Mouse (Mus musculus): ENCODE measurements around the gene Cdh26. TPM values are rescaled to one million over a fixed set of nuclear protein-coding genes. Genes with fewer than 3 reads are reported as not detected.

The Cdh26 gene
- total RNA-seq (2021), result not detected
- long read RNA-seq, experiment 1, result 0 reads
- long read RNA-seq, experiment 2, result 0 reads

GRCm38 (mm10) chr2:178430231-178430630 is at the start of gene Cdh26:
TSS of gene Cdh26 (plus strand) at chr2:178430531.
- no peak for DNase-seq (ENCODE audit: low spot score in 2 of 2)

DNA sequence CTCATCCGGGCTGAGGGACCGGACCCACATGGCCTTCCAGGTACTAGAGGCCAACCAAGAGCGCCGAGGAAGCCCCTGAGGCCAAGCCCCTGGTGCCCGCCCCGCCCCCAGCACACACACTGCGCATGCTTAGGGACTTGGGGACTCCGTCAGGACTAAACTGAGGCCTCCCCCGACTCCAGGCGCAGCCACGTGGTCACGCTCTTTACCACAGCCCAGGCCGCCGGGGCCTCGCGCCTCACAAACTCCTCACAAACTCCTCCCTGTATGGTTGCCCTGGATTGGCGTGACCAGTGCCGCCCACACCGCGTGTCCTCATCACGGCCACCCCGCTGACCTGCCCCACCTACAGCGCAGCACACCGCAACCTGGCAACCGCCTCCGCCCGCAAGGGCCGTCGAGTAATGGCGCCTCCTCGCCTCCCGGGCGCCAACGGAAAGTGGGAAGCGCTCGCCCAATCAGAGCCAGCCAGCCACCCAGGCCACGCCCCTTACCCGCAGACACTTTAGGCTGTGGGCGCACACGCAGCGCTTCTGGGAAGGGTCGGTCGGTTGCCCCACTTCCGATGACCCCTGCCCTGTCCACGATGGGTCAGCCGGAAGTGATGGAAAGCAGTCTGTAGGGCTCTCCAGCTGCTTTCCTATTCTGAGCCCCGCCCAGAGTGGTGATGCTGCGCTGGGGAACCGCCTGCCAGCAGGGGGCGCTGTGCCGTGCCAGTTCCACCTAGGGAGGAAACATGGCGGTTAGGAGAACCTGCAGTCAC is 23.1 kb upstream of the Cdh26 start, which contains the start of gene Sycp2:
TSS of gene Sycp2 (minus strand) at position 633 of the 763 bp plus-strand sequence.
- DNase-seq (ENCODE audit: low spot score in 2 of 2), result no peak

DNA sequence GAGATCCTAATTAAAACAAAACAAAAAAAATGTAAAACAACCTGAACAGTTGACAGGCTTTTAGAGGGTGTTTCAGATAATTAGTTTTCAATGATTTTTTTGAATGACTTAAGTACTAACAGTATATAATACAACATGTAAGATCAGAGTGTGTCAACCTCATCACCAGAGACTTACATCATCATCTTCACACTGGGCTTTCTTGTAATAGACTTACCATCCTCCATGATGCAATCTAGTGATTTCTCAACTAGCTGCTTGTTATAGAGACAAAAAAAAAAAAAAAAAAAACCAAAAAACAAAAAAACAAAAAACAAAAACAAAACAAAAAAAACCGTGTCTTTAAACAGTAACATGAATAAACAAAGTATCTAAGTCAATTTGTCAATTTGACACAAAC is 21.3 kb upstream of the Cdh26 start:
- no peak for DNase-seq (ENCODE audit: low spot score in 2 of 2)

DNA sequence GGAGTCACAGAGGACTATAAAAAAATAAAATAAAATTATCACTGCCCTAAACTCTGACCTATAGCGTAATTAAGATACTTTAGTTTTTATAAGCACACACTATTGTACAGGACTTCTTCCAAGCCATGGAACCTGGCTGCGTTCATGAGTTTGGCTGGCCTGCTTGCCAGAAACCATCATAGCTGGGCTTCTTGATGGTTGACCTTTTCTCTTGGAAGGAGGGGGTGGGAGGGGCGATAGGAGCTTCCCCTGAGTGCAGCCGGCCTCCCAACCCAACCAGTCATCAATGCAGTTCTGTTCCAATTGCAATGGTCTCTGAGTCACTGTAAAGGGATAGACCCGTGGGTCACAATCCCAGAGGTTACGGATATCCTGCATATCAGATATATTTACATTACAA is 20.0 kb upstream of the Cdh26 start:
- DNase-seq (ENCODE audit: low spot score in 2 of 2), result no peak

DNA sequence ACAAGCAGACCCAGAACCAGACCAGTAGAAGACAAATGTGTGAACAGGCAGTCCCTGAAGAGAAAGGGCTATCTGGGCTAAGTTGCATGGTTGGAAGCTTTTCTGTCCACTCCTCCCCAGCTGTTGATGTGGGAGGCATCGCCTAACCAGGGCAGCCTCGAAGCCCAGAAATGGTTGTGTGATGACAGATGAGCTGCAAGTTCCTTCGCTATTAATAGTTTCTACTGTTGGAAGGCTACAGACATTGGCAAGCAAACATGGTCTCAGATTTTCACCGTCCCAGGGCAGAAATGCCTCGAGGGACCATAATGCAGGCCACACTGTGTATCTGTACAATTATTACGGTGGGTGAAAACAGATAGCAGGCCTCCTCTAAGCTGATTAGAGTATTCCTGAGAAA is 17.7 kb upstream of the Cdh26 start:
- peak; percentile 41 to 63 for DNase-seq (ENCODE audit: low spot score in 2 of 2)

DNA sequence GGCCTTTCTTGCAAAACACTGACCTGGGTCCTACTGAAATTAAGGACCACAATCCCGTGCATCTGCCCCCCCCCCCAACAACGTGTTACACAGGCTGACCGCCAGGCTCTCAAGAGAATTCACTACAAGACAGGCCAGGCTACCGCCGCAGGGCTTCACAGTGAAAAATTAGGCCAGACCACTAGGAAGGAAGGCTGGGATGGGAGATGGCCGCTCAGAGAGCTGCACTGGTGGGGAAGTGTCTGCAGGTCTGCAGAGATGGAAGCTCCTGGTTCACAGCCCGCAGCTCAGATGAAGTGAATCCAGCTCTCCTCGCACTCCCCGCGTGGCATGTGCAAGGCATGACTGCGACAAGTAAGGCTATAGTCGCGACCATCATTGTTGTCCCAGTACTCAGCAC is 17.2 kb upstream of the Cdh26 start:
- no peak for DNase-seq (ENCODE audit: low spot score in 2 of 2)

- peak; percentile 47 to 48 for DNase-seq (ENCODE audit: low spot score in 2 of 2)
Observed at GRCm38 (mm10) chr2:178413481-178414260, 16.7 kb upstream of the Cdh26 start.

DNA sequence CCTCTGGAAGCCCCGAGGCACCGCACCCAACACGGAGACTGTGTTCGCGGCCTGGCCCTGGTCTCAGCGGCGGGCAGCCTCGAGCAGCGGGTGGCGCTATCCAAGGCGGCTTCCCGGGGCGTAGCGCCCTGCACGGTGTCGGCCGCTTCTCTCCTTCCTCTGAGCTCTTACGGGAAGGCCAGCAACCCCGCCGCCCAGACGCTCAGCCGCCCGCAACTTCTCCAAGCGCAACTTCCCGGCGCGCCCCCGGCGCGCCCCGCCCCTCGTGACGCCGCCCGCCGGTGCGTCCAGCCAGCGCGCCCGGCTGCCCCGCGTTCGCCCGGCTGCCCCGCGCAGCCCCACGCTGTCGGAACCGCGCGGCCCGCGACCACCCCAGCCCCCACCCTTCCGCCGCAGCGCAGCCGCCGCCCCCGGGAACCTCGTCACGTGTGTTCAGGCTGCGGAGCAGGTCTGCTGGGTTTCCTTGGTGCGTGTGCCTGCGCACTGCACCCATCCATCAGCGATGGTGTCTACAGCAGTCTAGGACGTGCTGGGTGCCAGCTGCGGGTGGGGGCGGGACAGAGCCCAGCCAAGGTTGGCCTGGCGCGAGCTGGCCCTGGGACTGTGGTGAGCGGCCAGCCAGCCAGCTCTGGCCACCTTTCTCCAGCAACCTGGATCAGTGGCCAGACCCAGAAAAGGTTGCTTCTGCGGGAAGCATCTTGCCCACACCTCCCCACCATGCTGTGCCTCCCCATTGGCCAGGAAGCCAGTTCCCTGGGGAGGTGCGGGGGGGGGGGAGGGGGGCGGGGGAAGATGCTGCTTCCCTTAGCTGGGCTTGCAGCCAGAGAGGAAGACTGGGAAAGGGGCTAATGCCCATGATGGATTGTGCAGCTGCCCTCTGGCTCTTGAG is 15.8 kb upstream of the Cdh26 start, which contains the start of the genes Ppp1r3d and Fam217b:
TSS of gene Ppp1r3d (minus strand) at position 212 of the 889 bp plus-strand sequence.
TSS of gene Fam217b (plus strand) at position 264 of the 889 bp plus-strand sequence.
- DNase-seq (ENCODE audit: low spot score in 2 of 2), result peak; percentile 53 to 65

GRCm38 (mm10) chr2:178415150-178415448 is 15.2 kb upstream of the Cdh26 start:
- DNase-seq (ENCODE audit: low spot score in 2 of 2), result peak in 1 of 2 experiments; percentile 20

- DNase-seq (ENCODE audit: low spot score in 2 of 2), result no peak
Observed at GRCm38 (mm10) chr2:178416427-178416826, 13.9 kb upstream of the Cdh26 start.

DNA sequence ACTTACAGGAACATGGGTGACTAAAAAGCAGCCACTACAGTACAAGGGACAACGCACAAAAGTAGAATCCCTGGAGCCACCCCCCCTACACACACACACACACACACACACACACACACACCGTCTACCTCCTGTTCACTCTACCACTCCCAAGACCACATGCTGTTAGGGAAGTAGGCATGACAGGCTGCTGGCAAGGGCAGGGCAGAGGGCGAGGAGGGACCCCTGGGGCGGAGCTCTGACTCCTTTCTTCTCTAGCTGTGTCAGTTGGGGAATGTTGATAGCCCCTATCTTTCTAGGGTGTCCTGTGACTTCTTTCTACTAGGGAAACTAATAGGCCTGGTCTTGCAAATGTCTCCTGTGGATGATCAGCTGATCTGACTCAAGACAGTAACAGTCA is 13.4 kb upstream of the Cdh26 start:
- no peak for DNase-seq (ENCODE audit: low spot score in 2 of 2)

DNA sequence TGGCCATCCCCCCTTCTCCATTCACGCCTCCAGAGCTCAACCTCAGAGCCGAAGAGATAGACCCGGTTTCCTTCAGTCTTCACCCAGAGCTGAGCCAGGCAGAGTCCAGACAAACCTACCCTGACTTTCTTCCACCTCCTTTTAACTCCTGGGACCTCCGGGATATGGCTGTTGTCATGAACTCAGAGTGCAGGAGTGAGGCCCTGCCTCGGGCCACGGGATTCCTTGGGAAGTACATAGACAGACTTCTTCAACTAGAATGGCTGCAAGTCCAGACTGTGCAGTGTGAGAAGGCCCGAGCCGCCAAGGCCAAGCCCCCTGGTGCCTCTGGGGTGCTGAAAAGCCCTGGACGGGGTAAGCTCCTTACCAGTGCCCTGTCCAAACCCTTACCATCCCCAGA is 9.8 kb upstream of the Cdh26 start:
- DNase-seq (ENCODE audit: low spot score in 2 of 2), result no peak

DNA sequence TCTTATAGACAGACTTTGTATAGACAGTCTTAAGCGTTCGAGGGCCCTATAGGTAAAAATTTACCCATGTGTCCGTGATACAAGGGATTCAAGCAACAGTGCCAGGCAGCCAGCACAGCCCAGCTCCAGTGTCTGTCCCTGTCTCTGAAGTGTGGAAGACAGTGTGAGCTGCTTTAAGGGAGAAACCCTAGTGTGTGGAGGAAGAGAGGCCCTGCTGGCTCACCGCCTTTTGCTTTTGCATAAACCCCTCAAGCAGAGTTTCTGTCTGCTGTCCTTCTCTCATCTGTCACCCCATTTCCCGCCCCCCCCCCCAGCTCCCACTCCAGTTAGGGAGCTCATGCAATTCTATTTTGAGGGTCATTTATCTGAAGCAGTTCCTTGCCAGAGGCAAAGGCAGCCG is 8.7 kb upstream of the Cdh26 start:
- no peak for DNase-seq (ENCODE audit: low spot score in 2 of 2)

DNA sequence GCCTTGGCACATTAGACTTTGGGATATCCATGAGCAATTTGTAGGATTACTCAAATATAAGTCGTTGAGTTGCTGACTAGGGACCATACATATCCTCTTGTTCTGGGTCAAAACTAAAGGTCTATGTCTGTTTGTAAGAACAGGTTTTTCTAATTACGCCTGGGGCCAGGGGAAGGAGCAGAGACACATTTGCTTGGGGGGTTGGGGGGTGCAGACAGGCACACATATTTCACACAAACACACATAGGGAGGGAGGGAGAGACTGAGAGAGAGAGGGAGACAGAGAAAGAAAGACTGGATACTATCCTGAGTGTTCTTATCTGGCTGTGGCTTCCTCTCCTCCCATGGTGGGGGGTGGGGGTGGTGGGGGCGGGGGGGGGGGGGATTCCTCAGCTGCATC is 8.1 kb upstream of the Cdh26 start:
- no peak for DNase-seq (ENCODE audit: low spot score in 2 of 2)

DNA sequence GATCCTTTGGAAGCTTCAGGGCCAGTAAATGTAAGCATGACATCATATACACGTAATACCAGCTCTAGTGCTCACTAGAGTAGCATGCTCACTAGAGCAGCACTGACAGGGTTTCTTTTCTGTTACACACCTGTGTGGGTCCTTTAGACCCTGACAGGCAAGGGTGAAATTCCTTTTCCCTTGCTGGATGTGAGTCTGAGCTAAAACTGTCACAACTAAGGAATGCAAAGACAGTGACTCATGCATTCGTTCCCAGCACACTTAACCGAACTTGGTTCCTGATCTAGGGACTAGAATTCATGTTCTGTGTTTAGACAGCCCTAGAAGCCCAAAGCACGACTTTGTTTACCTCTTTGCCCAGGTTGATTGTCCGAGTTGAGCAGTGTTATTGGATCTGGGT is 7.1 kb upstream of the Cdh26 start:
- DNase-seq (ENCODE audit: low spot score in 2 of 2), result no peak

DNA sequence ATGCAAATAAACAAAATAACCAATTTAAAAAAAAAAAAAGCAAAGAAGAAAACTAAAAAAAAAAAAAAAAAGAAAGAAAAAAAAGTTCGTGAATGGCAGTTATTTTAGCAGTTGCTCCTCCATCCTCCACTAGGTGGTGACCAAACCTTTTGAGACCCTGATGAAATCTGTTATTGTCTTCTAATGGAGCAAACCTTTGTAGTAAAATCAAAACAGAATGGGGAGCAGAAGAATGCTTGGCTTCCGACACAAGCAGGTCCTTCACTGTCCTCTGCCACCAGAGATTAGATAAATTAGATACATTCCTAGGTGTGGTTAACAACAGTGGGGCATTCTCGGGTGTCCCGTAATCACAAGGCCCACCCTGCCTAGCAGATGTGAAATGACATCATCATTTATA is 4.1 kb upstream of the Cdh26 start:
- DNase-seq (ENCODE audit: low spot score in 2 of 2), result no peak

- DNase-seq (ENCODE audit: low spot score in 2 of 2), result no peak
Observed at GRCm38 (mm10) chr2:178427181-178427580, 3.1 kb upstream of the Cdh26 start.

GRCm38 (mm10) chr2:178428183-178428582 is 2.1 kb upstream of the Cdh26 start:
- no peak for DNase-seq (ENCODE audit: low spot score in 2 of 2)

- DNase-seq (ENCODE audit: low spot score in 2 of 2), result no peak
Observed at GRCm38 (mm10) chr2:178428676-178429075, 1.7 kb upstream of the Cdh26 start.

- DNase-seq (ENCODE audit: low spot score in 2 of 2), result no peak
Observed at GRCm38 (mm10) chr2:178429426-178429825, 905 bp upstream of the Cdh26 start.

DNA sequence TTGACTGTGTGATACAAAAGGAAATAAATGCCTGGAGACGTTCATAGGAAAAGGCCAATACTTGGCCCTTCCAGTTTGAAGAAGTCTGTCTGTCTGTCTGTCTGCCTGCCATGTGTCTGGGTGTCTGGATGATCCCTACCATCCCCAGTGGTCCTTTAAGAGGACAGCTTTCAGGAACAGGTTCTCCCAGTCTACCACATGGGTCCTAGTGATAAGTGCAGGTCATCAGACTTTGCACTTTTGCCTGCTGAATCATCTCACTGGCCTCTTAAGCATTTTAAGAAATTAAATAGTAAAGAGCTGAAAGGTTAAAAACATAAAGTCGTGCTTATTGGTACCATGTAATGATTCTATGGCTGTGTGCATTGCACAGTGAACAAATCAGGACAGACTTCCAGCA is 3.2 kb downstream of the Cdh26 start:
- DNase-seq (ENCODE audit: low spot score in 2 of 2), result no peak

All from left cerebral cortex, adult 18-20 months (tissue).